Mouse (Mus musculus): ENCODE results near the gene Dennd1b.

- no peak for TF ChIP-seq EP300 (IDR thresholded peaks at IDR 0.05; ENCODE audit: low read length)
- TF ChIP-seq USF2 (conservative IDR thresholded peaks at IDR 0.05; ENCODE audit: low read depth, low read length), result no peak
- no peak for TF ChIP-seq MYC (IDR thresholded peaks at IDR 0.05; ENCODE audit: low read depth, low read length)
- TF ChIP-seq POLR2AphosphoS2 (IDR thresholded peaks at IDR 0.05; ENCODE audit: low read depth, low read length), result no peak
- no peak for TF ChIP-seq POLR2A (IDR thresholded peaks at IDR 0.05; ENCODE audit: low read depth, low read length)
- TF ChIP-seq CTCF (conservative IDR thresholded peaks at IDR 0.05 in 1 of 2, IDR thresholded peaks at IDR 0.05 in 1 of 2; ENCODE audit: low read depth in 2 of 2, low read length in 2 of 2), result no peak
- no peak for TF ChIP-seq CHD1 (IDR thresholded peaks at IDR 0.05; ENCODE audit: low read depth, low read length)
- no peak for TF ChIP-seq MEF2A (IDR thresholded peaks at IDR 0.05; ENCODE audit: borderline replicate concordance, low read depth, low read length)
- TF ChIP-seq SMC3 (IDR thresholded peaks at IDR 0.05; ENCODE audit: low read depth, low read length), result no peak
- TF ChIP-seq USF1 (IDR thresholded peaks at IDR 0.05; ENCODE audit: low read depth, low read length), result no peak
- TF ChIP-seq RAD21 (IDR thresholded peaks at IDR 0.05; ENCODE audit: low read depth, low read length), result no peak
Observed at GRCm38 (mm10) chr1:139210505-139210904, 247.3 kb downstream of the Dennd1b start.
